Comparison of ENCODE assay signal across 8 mouse cellular contexts in the genomic region with DNA sequence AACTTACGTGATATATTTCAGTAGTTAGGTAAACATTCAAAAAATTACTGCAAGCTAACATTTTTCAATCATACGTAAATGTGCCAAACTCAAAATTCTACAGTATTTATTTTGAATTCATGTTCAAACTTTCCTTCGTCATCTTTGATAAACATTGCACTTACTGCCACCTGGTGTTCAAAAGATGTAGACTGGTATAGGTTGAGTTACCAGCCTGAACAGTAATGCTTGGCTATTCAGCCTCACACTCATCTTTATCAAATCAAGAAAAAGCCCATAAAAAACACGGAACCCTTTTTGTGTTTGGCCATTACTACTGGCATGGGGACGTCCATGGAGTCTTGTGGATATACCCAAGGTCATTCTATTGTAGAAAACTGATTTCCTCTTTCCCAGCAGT. TPM values are rescaled to one million over a fixed set of nuclear protein-coding genes. Genes with fewer than 3 reads are reported as not detected.
DNase-seq lines count a peak whose midpoint lies in the region.

No protein-coding gene starts in this region.

- peak; percentile 46 for DNase-seq in layer of hippocampus, adult 11-12 months (ENCODE audit: low spot score)
- no peak for DNase-seq in layer of hippocampus, postnatal 36 days
- peak; percentile 64 for DNase-seq in MN1 (ENCODE audit: low spot score)
- DNase-seq in cerebellum, postnatal 10 days: peak; percentile 58 to 75
- peak; percentile 40 to 56 for DNase-seq in left cerebral cortex, postnatal 25 days (ENCODE audit: low spot score in 2 of 2)
- DNase-seq in heart, postnatal 25 days (ENCODE audit: low spot score): no peak
- DNase-seq in urinary bladder, adult 18-20 months (ENCODE audit: low spot score in 2 of 2): no peak
- DNase-seq in right cerebral cortex, postnatal 4 days: no peak

- intact Hi-C loops in left cerebral cortex, postnatal 25 days (cut with DNase I): loop anchor here (2.0 to 5.0 kb wide), 2 partner anchors 172 to 387 kb away; a partner anchor contains a TSS
- intact Hi-C loops in heart, postnatal 25 days (cut with DNase I): loop anchor here (10.0 kb wide), 1 partner anchor 390 kb away; a partner anchor contains a TSS

RNA-seq across cellular contexts. Expression of a gene that starts 9.6 kb away (rescaled TPM):
- total RNA-seq in layer of hippocampus, postnatal 36 days (2021): 1 to 10 TPM; 3.7 to 3.9 TPM
- 1 to 10 TPM; 3.8 to 4.6 TPM for total RNA-seq in left cerebral cortex, postnatal 25 days (2021)
- total RNA-seq in heart, postnatal 25 days (2021): not detected

Comparison
In these comparisons a context has a peak if more than half of its experiments do, and no peak if none do; other contexts are left out.
1. DNase-seq: peak in layer of hippocampus, adult 11-12 months (single experiment), MN1 (single experiment), cerebellum, postnatal 10 days (2 of 2) and left cerebral cortex, postnatal 25 days (2 of 2); none in layer of hippocampus, postnatal 36 days (0 of 2), heart, postnatal 25 days (single experiment), urinary bladder, adult 18-20 months (0 of 2) and right cerebral cortex, postnatal 4 days (single experiment).
2. RNA of a gene that starts 9.6 kb away (total RNA-seq): 3.8 to 4.6 TPM in left cerebral cortex, postnatal 25 days and 3.7 to 3.9 TPM in layer of hippocampus, postnatal 36 days; not detected in heart, postnatal 25 days; every median in the first group is over 4 times any median in the second.